Mouse (Mus musculus) forebrain, embryonic 14.5 days (tissue): ENCODE results near the gene Mtss1l. TPM values are rescaled to one million over a fixed set of nuclear protein-coding genes. Genes with fewer than 3 reads are reported as not detected.

Source experiments
- ATAC-seq: fragments of 200-750 bp; cut with Nextera tagmentation; 2 replicates; pipeline ENCODE4 v1.8.0; 2017; ENCODE audit warnings: mild to moderate bottlenecking, moderate library complexity
- DNase-seq: peaks from one replicate; pipeline ENCODE4 v3.0.0-alpha.2; 2015; ENCODE audit warnings: low spot score
- H3K27ac ChIP-seq: fragments of 300-500 bp; sonication (generic); 2 replicates; pipeline ENCODE4 v1.5.1; 2014; ENCODE audit warnings: low read depth, mild to moderate bottlenecking, control low read depth, low read length, moderate library complexity
- H3K27me3 ChIP-seq: fragments of 300-500 bp; sonication (generic); replicated peaks from 2 replicates; pipeline ENCODE4 v1.6.1; 2014; ENCODE audit warnings: low read length, control low read depth, mixed read lengths; ENCODE audit not compliant: control insufficient read depth, insufficient read depth
- H3K36me3 ChIP-seq: fragments of 300-500 bp; sonication (generic); 2 replicates; pipeline ENCODE4 v1.6.1; 2014; ENCODE audit warnings: low read length, control low read depth; ENCODE audit not compliant: control insufficient read depth, insufficient read depth
- H3K4me1 ChIP-seq: fragments of 300-500 bp; sonication (generic); 2 replicates; pipeline ENCODE4 v1.6.1; 2014; ENCODE audit warnings: antibody characterized with exemption, low read length, control low read depth; ENCODE audit not compliant: control insufficient read depth, insufficient read depth
- H3K4me2 ChIP-seq: fragments of 300-500 bp; sonication (generic); 2 replicates; pipeline ENCODE4 v1.6.1; 2014; ENCODE audit warnings: mild to moderate bottlenecking, control low read depth, low read length
- H3K4me3 ChIP-seq: fragments of 300-500 bp; sonication (generic); 2 replicates; pipeline ENCODE4 v1.5.1; 2014; ENCODE audit warnings: low read depth, low read length, control low read depth
- H3K9ac ChIP-seq: fragments of 300-500 bp; sonication (generic); 2 replicates; pipeline ENCODE4 v1.6.1; 2014; ENCODE audit warnings: mild to moderate bottlenecking, low read length, control low read depth, moderate library complexity
- H3K9me3 ChIP-seq: fragments of 300-500 bp; sonication (generic); replicated peaks from 2 replicates; pipeline ENCODE4 v1.6.1; 2016; ENCODE audit warnings: low read length, control low read depth, mixed read lengths; ENCODE audit not compliant: control insufficient read depth
- WGBS: fragments of 180-500 bp; shearing (Covaris S2); extraction: QIAGEN DNeasy Blood & Tissue Kit; methylation state at CpG from one replicate; pipeline ENCODE4 v1.1.7; 2014; 5-methylcytosine and 5-hydroxymethylcytosine counted together
- polyA plus RNA-seq: library from polyadenylated mRNA; unstranded; fragments of >200 nt; fragmentation: Nextera tagmentation; extraction: Ambion mirVana; gene quantifications from 2 replicates; pipeline ENCODE4 v1.2.1, GENCODE M21; 2014

Gene Mtss1l
- polyA plus RNA-seq, 1 experiment from 2014 or later = 16.5 TPM

DNA sequence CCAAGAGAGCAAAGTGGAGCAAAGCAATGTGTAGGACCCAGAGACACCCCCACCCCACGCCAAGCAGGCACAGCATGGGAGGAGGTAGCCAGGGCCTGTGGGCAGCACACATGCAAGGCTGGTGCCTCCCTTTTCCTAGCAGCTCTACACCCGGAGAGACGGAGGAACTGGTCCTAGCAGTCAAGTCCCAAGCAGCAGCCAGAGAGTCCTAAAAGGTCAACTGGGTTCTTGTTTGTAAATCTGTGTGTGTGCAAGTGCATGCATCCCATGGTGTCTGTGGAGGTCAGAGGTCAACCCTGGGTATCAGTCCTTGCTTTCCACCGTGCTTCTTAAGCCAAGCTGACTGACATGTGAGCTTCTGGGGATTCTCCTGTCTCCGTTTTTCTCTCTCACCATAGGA is 27.1 kb upstream of the Mtss1l start:
- no peak overlapping the region for H3K4me3 ChIP-seq
- no peak overlapping the region for H3K4me2 ChIP-seq
- H3K27me3 ChIP-seq = no peaks in the 10 kb centered on the region
- ATAC-seq (no peak), DNase-seq (no peak)
- no peaks in the 10 kb centered on the region for H3K4me1 ChIP-seq
- no peak overlapping the region for H3K27ac ChIP-seq
- H3K9me3 ChIP-seq = no peaks in the 10 kb centered on the region
- H3K9ac ChIP-seq = no peak overlapping the region
- H3K36me3 ChIP-seq = 0 out of 2 replicates have a peak, but pooled peaks cover 6% of the 10 kb centered on the region
- 83% methylated on average over 5 of the region's 5 CpGs for WGBS

DNA sequence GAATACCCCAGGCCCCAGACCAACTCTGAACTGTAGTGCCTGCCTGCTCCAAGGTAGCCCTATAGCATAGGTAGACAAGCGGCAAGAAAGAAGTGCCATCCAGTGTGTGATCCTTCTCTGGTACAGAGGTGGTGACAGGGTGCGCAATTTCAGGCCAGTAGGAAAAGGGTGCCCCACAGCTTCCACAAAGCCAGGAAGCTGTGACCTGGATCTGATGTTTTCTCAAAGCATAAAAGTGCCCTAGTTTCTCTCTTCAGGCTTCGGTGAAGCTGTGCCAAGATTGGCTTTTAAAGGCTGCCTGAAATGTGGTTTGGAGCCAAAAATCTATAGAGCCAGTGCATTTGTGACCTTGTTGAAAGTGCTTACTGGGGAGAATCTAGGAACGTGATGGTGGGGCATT is 26.4 kb upstream of the Mtss1l start:
- Histone ChIP-seq H3K4me1 (no peaks in the 10 kb centered on the region), H3K4me3 (no peak overlapping the region), H3K9me3 (no peaks in the 10 kb centered on the region), H3K4me2 (no peak overlapping the region), H3K9ac (no peak overlapping the region), H3K36me3 (0 out of 2 replicates have a peak, but pooled peaks cover 6% of the 10 kb centered on the region), H3K27me3 (no peaks in the 10 kb centered on the region), H3K27ac (no peak overlapping the region)
- WGBS = 67% methylated on average over 4 of the region's 4 CpGs
- DNase-seq = no peak
- no peak for ATAC-seq

DNA sequence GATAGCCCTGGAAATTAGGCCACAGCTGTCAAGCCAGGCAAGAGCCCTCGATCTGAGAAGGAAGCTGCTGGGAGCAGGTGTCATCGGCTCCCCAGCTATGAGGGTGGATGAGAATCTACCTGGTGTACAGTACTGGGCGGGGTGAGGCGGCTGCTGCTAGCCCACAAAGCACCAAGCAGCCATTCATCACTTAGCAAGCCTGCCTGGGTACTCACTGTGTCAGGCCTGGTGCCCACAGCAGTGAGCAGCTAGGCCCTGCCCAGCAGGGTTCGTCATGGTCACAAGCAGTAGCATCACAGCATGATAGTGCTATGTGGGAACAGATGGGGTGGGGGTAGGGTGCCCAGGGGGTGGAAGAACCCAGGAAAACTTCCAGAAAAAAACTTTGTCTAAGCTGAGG is 25.8 kb upstream of the Mtss1l start:
- DNase-seq (no peak), ATAC-seq (no peak)
- no peaks in the 10 kb centered on the region for H3K4me1 ChIP-seq
- H3K36me3 ChIP-seq = 0 out of 2 replicates have a peak, but pooled peaks cover 6% of the 10 kb centered on the region
- H3K4me2 ChIP-seq = no peak overlapping the region
- H3K9ac ChIP-seq = no peak overlapping the region
- WGBS = 90% methylated on average over 5 of the region's 5 CpGs
- no peaks in the 10 kb centered on the region for H3K9me3 ChIP-seq
- H3K27ac ChIP-seq = no peak overlapping the region
- H3K4me3 ChIP-seq = no peak overlapping the region
- H3K27me3 ChIP-seq = no peaks in the 10 kb centered on the region

DNA sequence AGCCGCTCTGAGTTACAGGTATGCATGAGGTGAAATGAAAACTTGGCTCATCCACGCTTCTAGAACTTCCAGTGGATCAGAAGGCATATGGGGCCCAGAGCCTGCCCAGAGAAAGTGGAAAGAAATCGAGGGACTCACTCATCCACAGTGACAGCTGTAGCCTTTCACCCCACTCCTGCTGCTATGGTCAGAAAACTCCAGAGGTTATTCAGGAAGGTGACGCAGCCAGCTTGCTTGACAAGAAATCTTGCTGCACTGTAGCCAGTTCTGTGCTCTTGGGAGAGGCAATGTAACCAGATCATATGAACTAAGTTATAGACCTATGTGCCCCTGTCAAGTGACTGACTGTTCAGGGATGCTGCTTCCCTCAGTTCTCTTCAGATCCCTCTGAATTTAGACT is 25.2 kb upstream of the Mtss1l start:
- Histone ChIP-seq H3K27ac (no peak overlapping the region), H3K4me1 (no peaks in the 10 kb centered on the region), H3K27me3 (no peaks in the 10 kb centered on the region), H3K9me3 (no peaks in the 10 kb centered on the region), H3K9ac (no peak overlapping the region), H3K4me2 (no peak overlapping the region), H3K36me3 (0 out of 2 replicates have a peak, but pooled peaks cover 5% of the 10 kb centered on the region), H3K4me3 (no peak overlapping the region)
- WGBS = 96% methylated on average over 4 of the region's 4 CpGs
- DNase-seq (no peak), ATAC-seq (no peak)

DNA sequence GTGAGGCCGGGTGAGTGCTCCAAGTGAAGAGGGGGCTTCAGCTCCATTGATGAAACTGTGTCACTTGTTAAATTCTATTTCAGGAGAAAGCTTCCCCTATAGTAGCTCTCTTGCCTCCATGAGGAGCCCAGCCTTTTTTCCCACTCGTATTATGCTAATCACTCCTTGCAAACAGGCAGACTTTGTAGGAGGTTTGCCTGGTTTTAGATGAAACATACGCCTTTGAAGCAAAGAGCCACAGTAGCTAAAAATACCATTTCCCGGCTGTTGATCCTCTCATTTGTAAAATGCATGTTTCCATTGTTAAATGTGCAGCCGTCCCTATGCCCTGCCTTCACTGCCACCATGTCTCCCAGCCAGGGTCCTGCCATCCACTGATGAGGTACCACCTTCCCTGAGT is 23.7 kb upstream of the Mtss1l start:
- H3K9me3 ChIP-seq = no peaks in the 10 kb centered on the region
- no peak overlapping the region for H3K4me3 ChIP-seq
- H3K36me3 ChIP-seq = 0 out of 2 replicates have a peak, but pooled peaks cover 3% of the 10 kb centered on the region
- DNase-seq (no peak), ATAC-seq (no peak)
- H3K27ac ChIP-seq = no peak overlapping the region
- no peaks in the 10 kb centered on the region for H3K4me1 ChIP-seq
- H3K4me2 ChIP-seq = no peak overlapping the region
- 85% methylated on average over 5 of the region's 5 CpGs for WGBS
- no peaks in the 10 kb centered on the region for H3K27me3 ChIP-seq
- H3K9ac ChIP-seq = no peak overlapping the region

DNA sequence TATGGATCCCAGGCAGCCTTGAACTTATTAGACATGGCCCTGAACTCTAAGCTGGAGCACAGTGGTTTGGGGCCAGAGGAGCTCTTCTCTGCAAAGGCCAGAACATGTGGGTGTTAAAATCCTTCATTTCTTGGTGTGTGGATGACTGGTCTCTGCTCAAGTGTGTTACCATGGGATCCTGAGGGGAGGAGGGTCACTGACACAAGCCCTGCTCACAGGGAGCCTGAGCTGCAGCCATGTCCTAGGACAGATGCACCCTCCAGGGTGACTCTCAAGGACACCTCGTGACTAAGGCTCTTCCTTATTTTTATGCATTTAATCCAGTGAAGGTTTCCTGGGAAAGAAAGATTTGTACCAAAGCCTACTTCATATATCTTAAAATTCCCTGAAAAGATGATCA is 23.2 kb upstream of the Mtss1l start:
- ATAC-seq (no peak), DNase-seq (no peak)
- Histone ChIP-seq H3K9ac (no peak overlapping the region), H3K36me3 (0 out of 2 replicates have a peak, but pooled peaks cover 3% of the 10 kb centered on the region), H3K4me1 (no peaks in the 10 kb centered on the region), H3K27me3 (no peaks in the 10 kb centered on the region), H3K4me3 (no peak overlapping the region), H3K9me3 (no peaks in the 10 kb centered on the region), H3K27ac (no peak overlapping the region), H3K4me2 (no peak overlapping the region)
- 90% methylated on average over 1 of the region's 1 CpGs for WGBS

DNA sequence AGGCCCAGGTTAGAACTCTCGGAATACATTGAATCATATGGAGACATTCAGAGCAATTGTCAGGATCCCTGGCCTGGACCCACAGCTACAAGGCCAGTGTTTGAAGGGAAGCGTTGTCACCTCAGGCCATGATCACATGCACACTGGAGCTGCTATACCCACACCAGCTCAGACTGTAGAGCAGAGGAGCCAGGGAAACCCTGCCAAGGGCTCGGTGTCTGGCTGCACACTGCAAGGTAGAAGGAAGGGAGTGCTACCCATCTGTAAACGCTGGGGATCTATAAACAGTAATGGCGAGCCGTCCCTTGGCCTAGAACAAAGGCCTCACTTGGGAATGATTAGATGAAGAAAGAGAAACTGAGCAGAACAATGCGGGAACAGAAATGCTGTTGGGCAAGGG is 21.8 kb upstream of the Mtss1l start:
- H3K4me3 ChIP-seq = no peak overlapping the region
- no peak for ATAC-seq
- DNase-seq = no peak
- 0 out of 2 replicates have a peak, but pooled peaks cover 3% of the 10 kb centered on the region for H3K36me3 ChIP-seq
- no peaks in the 10 kb centered on the region for H3K27me3 ChIP-seq
- 85% methylated on average over 7 of the region's 7 CpGs for WGBS
- no peaks in the 10 kb centered on the region for H3K4me1 ChIP-seq
- H3K9me3 ChIP-seq = no peaks in the 10 kb centered on the region
- H3K9ac ChIP-seq = no peak overlapping the region
- H3K27ac ChIP-seq = no peak overlapping the region
- H3K4me2 ChIP-seq = no peak overlapping the region

DNA sequence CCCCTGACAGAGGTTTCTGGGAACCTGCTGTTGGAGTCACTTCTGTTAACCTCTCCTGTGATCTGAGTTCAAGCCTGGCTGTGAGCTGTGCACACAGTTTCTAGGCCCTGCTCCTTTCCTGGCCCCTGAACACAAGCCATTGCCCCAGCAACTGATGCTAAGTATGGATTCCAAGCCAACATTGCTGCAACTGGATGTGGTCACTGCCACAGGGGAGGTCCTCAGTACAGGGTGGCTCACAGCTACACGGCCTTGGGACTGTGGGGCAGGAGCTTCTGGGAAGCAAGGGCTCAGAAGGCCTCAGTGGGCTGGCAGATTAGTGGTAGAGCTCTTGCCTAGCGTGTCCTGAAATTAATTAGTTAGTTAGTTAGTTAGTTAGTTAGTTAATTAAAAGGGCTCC is 20.7 kb upstream of the Mtss1l start:
- Histone ChIP-seq H3K27me3 (no peaks in the 10 kb centered on the region), H3K4me3 (no peak overlapping the region), H3K9ac (no peak overlapping the region), H3K36me3 (0 out of 2 replicates have a peak, but pooled peaks cover 3% of the 10 kb centered on the region), H3K4me1 (no peaks in the 10 kb centered on the region), H3K27ac (no peak overlapping the region), H3K4me2 (no peak overlapping the region), H3K9me3 (no peaks in the 10 kb centered on the region)
- ATAC-seq = no peak
- WGBS = 82% methylated on average over 2 of the region's 2 CpGs
- DNase-seq = no peak

DNA sequence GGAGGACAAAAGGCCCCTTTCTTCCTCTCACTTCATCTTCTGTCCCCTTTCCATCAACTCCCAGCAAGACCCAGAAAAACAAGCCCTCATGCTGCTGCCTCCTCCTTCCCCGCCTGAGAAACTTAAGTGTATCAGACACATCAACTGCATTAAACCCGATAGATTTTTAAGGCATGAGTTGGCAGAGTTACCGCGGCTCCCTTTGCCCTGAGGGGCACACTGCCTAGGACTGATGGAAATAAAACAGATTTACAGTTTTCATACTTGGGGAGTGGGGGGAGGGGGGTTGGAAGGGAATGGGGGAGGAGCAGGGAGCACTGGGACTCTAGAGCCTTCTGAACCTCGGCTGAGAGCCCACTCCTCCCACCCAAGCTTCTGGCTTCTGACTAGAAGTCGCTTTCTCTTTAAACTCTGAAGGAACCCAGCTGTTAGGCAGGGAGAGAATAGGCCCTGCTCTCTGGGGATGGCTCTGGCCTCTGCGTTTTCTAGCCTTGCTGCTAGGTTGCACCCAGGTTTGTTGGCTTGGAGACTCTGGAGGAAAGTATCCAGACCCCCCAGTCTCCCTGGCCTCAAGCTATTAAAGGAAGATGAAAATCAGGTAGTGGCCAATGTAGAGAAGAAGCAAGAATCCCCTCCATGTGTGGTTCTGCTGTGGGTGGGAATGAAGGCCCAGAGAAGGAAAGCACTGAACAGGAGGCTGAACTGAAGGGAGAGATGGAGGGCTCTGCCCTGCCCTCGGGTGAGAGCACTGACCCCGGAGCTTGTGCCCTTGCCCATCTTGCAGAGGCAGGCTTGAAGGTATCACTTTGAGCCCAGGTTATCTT is 18.4 kb upstream of the Mtss1l start:
- no peak overlapping the region for H3K27ac ChIP-seq
- H3K4me2 ChIP-seq = no peak overlapping the region
- H3K27me3 ChIP-seq = no peaks in the 10 kb centered on the region
- H3K9ac ChIP-seq = no peak overlapping the region; the same call in 1 of the 2 replicates
- no peaks in the 10 kb centered on the region for H3K9me3 ChIP-seq
- ATAC-seq (no peak), DNase-seq (no peak)
- H3K4me1 ChIP-seq = no peaks in the 10 kb centered on the region
- no peaks in the 10 kb centered on the region for H3K36me3 ChIP-seq
- WGBS = 59% methylated on average over 9 of the region's 9 CpGs
- H3K4me3 ChIP-seq = no peak overlapping the region
